Mouse (Mus musculus): ENCODE data around the gene Lrrc8c.

DNA sequence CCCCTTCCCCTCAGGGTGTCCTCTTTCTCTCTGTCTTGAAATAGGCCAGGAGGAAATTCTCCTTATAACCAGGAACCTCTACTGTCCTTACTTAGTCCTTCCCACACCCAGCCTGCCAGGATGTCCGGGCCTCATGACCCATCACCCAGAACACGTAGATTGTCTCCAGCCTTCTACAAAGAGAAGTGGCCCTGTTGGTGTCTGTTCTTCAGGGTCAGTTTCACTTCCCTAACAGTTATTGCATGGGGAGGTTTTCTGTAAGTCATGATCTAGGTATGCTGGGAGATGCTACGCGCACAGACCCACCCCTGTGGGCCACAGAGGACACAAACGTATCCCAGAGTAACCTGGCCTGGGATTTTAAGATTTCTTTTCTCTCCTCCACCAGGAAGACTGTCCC lies 142.7 kb downstream of the Lrrc8c start:
- TF ChIP-seq CTCF (IDR thresholded peaks at IDR 0.05; ENCODE audit: control insufficient read depth, insufficient read depth, insufficient read length) (no peak), FOSL1 (IDR thresholded peaks at IDR 0.05; ENCODE audit: insufficient read depth, low read length, poor library complexity, severe bottlenecking) (no peak)
